Mouse (Mus musculus) macrophage (primary cell): ENCODE measurements around the gene Snrnp27. TPM values are rescaled to one million over a fixed set of nuclear protein-coding genes. Genes with fewer than 3 reads are reported as not detected.

ENCODE experiments used
- H3K27ac ChIP-seq: fragments of 350-480 bp; formaldehyde crosslinking; 2 replicates; pipeline ENCODE4 v1.9.0; 2021
- H3K36me3 ChIP-seq: fragments of 350-480 bp; formaldehyde crosslinking; 2 replicates; pipeline ENCODE4 v1.9.0; 2021; ENCODE audit errors: inconsistent target
- H3K4me3 ChIP-seq: fragments of 350-480 bp; formaldehyde crosslinking; 2 replicates; pipeline ENCODE4 v1.9.0; 2021; ENCODE audit errors: inconsistent target
- H3K79me2 ChIP-seq: fragments of 350-480 bp; formaldehyde crosslinking; 2 replicates; pipeline ENCODE4 v1.9.0; 2021; ENCODE audit errors: inconsistent target
- WGBS: methylation state at CpG from one replicate; pipeline ENCODE4 v1.1.7; 2026; ENCODE audit warnings: inconsistent platforms; ENCODE audit not compliant: missing documents; 5-methylcytosine and 5-hydroxymethylcytosine counted together
- polyA plus RNA-seq: library from polyadenylated mRNA; stranded (reverse); fragments of 250-400 nt; gene quantifications from 3 replicates; pipeline ENCODE4 v1.2.4, GENCODE M21; 2018; ENCODE audit warnings: inconsistent platforms
- total RNA-seq, 78 experiments: library from RNA; depleted of rRNA; stranded (reverse); fragments of 250-400 nt; gene quantifications; 1 replicate in 9 of 78; 2 replicates in 24 of 78; 3 replicates in 43 of 78; 4 replicates in 2 of 78; pipeline ENCODE4 v1.2.4; 2018; ENCODE audit warnings: inconsistent platforms in 56 of 78

Gene Snrnp27
- 10 to 100 TPM; 31.3 to 90.8 (median 51.6) TPM for total RNA-seq (2018; cell fraction: chromatin; rRNA removed)
- 100 to 1,000 TPM in 1 of 26 experiments, 10 to 100 TPM in 25; 58.5 to 100 (median 76.7) TPM for total RNA-seq (2018; cell fraction: cytosol; rRNA removed)
- total RNA-seq (2018; cell fraction: nucleus; rRNA removed) = 10 to 100 TPM; 22.2 to 63.1 (median 37.4) TPM
- polyA plus RNA-seq = 70.4 to 87.8 TPM (median 86.6 TPM) in 3 replicates

- Histone ChIP-seq H3K79me2 (peaks cover 22% of the 10 kb centered on the region), H3K27ac (peak within 1 kb of the TSS; percentile 58), H3K4me3 (peak within 1 kb of the TSS; percentile 99), H3K36me3 (peaks cover 34% of the 10 kb centered on the region)
- 4% methylated on average over 36 of the region's 36 CpGs for WGBS
These were observed at the start of gene Snrnp27 for GRCm38 (mm10) chr6:86683872-86684654. Snrnp27 (minus strand) TSS chr6:86684522.

- H3K27ac ChIP-seq = peak within 1 kb of the TSS; percentile 64
- peaks cover 43% of the 10 kb centered on the region for H3K79me2 ChIP-seq
- H3K36me3 ChIP-seq = peaks cover 16% of the 10 kb centered on the region; the same call in 1 of the 2 replicates
- WGBS = 2% methylated on average over 58 of the region's 59 CpGs
- peak within 1 kb of the TSS; percentile 91 for H3K4me3 ChIP-seq
These were observed 49.0 kb upstream of the Snrnp27 start, which contains the start of gene Gmcl1 for GRCm38 (mm10) chr6:86733183-86733876. Gmcl1 (minus strand) TSS chr6:86733383.

GRCm38 (mm10) chr6:86732276-86733173 is 48.2 kb upstream of the Snrnp27 start:
- peaks cover 50% of the 10 kb centered on the region for H3K79me2 ChIP-seq
- H3K27ac ChIP-seq = no peak overlapping the region
- WGBS = under 1% methylated on average over 61 of the region's 62 CpGs
- H3K36me3 ChIP-seq = peaks cover 8% of the 10 kb centered on the region; the same call in 1 of the 2 replicates
- peak overlapping the region; percentile 55 for H3K4me3 ChIP-seq

- peaks cover 67% of the 10 kb centered on the region for H3K79me2 ChIP-seq
- 100% methylated on average over 5 of the region's 5 CpGs for WGBS
- no peaks in the 10 kb centered on the region for H3K36me3 ChIP-seq
- no peak overlapping the region for H3K27ac ChIP-seq
- H3K4me3 ChIP-seq = no peak overlapping the region
These were observed 44.4 kb upstream of the Snrnp27 start for GRCm38 (mm10) chr6:86728711-86729110.

GRCm38 (mm10) chr6:86721977-86722376 is 37.7 kb upstream of the Snrnp27 start:
- Histone ChIP-seq H3K36me3 (peaks cover 3% of the 10 kb centered on the region; the same call in 1 of the 2 replicates), H3K4me3 (no peak overlapping the region), H3K27ac (no peak overlapping the region), H3K79me2 (peaks cover 12% of the 10 kb centered on the region; the same call in 1 of the 2 replicates)
- 94% methylated on average over 3 of the region's 3 CpGs for WGBS

GRCm38 (mm10) chr6:86708072-86708774 is 23.9 kb upstream of the Snrnp27 start:
- H3K36me3 ChIP-seq = peaks cover 21% of the 10 kb centered on the region; the same call in 1 of the 2 replicates

GRCm38 (mm10) chr6:86702577-86702976 is 18.3 kb upstream of the Snrnp27 start:
- Histone ChIP-seq H3K4me3 (no peak overlapping the region), H3K36me3 (peaks cover 62% of the 10 kb centered on the region), H3K79me2 (no peaks in the 10 kb centered on the region), H3K27ac (no peak overlapping the region)
- 91% methylated on average over 9 of the region's 9 CpGs for WGBS

More at GRCm38 (mm10) chr6:86708072-86708774, 23.9 kb upstream of the Snrnp27 start:
- 80% methylated on average over 4 of the region's 4 CpGs for WGBS
- Histone ChIP-seq H3K79me2 (no peaks in the 10 kb centered on the region), H3K27ac (no peak overlapping the region), H3K4me3 (no peak overlapping the region)

GRCm38 (mm10) chr6:86697903-86698302 is 13.6 kb upstream of the Snrnp27 start:
- Histone ChIP-seq H3K4me3 (no peak overlapping the region), H3K79me2 (no peaks in the 10 kb centered on the region), H3K27ac (no peak overlapping the region), H3K36me3 (peaks cover 52% of the 10 kb centered on the region)
- 81% methylated on average over 5 of the region's 6 CpGs for WGBS

GRCm38 (mm10) chr6:86696213-86696612 is 11.9 kb upstream of the Snrnp27 start:
- no peak overlapping the region for H3K4me3 ChIP-seq
- peaks cover 38% of the 10 kb centered on the region; the same call in 1 of the 2 replicates for H3K36me3 ChIP-seq
- no peaks in the 10 kb centered on the region for H3K79me2 ChIP-seq
- WGBS = 94% methylated on average over 10 of the region's 10 CpGs
- no peak overlapping the region for H3K27ac ChIP-seq

- Histone ChIP-seq H3K27ac (no peak overlapping the region), H3K4me3 (no peak overlapping the region), H3K36me3 (peaks cover 31% of the 10 kb centered on the region), H3K79me2 (no peaks in the 10 kb centered on the region)
These were observed 10.1 kb upstream of the Snrnp27 start for GRCm38 (mm10) chr6:86694465-86694864.

GRCm38 (mm10) chr6:86689671-86690070 is 5.3 kb upstream of the Snrnp27 start:
- Histone ChIP-seq H3K36me3 (peaks cover 9% of the 10 kb centered on the region; the same call in 1 of the 2 replicates), H3K4me3 (no peak overlapping the region), H3K27ac (no peak overlapping the region), H3K79me2 (no peaks in the 10 kb centered on the region)
- 91% methylated on average over 3 of the region's 3 CpGs for WGBS

GRCm38 (mm10) chr6:86686971-86687370 is 2.6 kb upstream of the Snrnp27 start:
- H3K4me3 ChIP-seq = no peak overlapping the region
- peaks cover 16% of the 10 kb centered on the region for H3K36me3 ChIP-seq
- peaks cover 22% of the 10 kb centered on the region for H3K79me2 ChIP-seq
- H3K27ac ChIP-seq = no peak overlapping the region
- WGBS = 93% methylated on average over 1 of the region's 1 CpGs

GRCm38 (mm10) chr6:86684655-86685011 is 311 bp upstream of the Snrnp27 start:
- Histone ChIP-seq H3K79me2 (peaks cover 22% of the 10 kb centered on the region), H3K4me3 (peak overlapping the region; percentile 99), H3K36me3 (peaks cover 29% of the 10 kb centered on the region), H3K27ac (peak overlapping the region; percentile 58)
- WGBS = 43% methylated on average over 11 of the region's 12 CpGs
